Mouse (Mus musculus): ENCODE data around the gene Gm29609.
A peak's percentile ranks its signal among the peaks of the same experiment; 100 is the strongest.
"Not testable (repeated sequence)": the region's sequence is repeated elsewhere in the genome, so short reads cannot be mapped to it uniquely, and the experiment has no call there.

Gm29609 gene

DNA sequence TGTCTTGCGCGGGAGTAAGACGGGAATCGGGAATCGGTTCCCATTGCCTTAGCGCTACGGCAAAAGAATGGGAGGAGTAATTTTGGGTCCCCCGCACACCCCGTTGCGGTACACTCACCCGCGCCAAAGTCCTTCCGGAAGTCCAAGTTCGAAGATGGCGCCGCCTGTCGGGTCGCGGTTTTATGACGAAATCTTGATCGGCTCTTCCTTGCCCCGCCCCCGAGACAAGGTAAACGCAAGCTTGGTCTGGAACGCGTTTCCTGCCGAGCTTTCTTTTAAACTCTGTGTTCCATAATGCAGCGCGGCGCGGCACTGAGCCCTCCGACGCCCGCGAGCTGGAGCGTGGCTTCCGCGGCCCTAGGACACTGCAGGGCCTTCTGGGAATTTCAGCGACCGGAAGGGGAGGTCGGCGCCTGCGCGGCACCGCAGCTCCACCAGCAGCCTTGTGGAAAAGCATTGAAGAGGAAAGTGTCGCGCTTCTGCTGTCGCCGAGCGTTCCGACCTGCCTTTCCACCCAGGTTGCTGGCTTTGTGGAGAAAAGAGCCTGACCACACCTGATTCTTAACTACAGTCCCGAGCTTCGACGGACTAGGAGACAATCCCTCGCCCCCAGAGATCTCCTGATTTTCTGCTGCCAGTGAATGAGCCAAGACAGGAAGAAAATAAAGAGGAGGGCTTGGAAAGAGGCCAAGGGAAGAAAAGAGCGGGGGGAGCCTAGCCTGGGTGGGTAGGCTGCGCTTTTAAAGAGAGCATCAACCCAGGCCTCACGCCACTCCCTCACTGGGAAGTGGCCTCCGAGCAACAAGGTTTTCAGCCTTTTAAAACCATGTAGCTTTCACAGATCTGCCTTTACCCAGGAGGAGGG lies at the start of gene Gm29609, which contains the start of gene Gtf3c2:
Gene Gm29609 (minus strand): TSS at position 146 of the 865 bp plus-strand sequence.
Gene Gtf3c2 (minus strand): TSS at position 379 of the 865 bp plus-strand sequence.
- peak; percentile 99 for DNase-seq (ENCODE audit: low read depth, low spot score)

DNA sequence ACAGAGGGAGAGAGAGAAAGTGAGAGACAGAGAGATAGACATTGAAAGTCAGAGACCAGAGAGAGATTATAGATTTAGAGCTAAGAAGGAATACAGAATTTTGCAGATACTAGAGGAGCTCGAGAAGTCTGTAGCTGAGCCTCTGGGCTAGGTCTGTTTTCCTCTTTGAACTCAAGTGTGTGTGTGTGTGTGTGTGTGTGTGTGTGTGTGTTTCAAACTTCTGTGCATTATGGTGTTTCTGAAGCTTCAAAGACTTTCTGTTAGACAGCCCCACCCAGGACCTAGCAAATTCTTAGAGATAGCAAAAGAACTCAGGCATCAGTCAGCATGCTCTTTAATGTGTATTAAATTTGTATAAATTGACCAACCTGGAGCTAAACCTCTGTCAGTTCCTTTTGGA lies 46.9 kb upstream of the Gm29609 start:
- DNase-seq (ENCODE audit: low read depth, low spot score): no peak

DNA sequence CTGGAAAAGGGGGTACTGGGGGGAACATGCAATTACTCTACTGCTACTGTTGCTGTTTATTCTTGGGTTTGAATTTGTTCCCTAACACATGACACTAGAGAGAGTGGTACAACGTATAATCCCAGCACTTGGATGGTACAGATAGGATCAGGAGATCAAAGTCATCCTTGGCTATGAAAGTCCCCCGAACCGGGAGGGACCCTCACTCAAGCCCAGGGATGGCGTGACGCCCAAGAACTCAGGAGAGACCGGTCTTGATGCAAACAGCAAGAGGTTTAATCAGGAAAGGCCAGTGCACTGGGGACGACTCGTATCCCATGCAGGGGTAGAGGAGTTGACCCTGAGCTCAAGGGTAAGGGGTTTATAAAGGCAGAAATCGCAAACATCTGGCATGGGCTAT lies 43.0 kb upstream of the Gm29609 start:
- DNase-seq (ENCODE audit: low read depth, low spot score): no peak

DNA sequence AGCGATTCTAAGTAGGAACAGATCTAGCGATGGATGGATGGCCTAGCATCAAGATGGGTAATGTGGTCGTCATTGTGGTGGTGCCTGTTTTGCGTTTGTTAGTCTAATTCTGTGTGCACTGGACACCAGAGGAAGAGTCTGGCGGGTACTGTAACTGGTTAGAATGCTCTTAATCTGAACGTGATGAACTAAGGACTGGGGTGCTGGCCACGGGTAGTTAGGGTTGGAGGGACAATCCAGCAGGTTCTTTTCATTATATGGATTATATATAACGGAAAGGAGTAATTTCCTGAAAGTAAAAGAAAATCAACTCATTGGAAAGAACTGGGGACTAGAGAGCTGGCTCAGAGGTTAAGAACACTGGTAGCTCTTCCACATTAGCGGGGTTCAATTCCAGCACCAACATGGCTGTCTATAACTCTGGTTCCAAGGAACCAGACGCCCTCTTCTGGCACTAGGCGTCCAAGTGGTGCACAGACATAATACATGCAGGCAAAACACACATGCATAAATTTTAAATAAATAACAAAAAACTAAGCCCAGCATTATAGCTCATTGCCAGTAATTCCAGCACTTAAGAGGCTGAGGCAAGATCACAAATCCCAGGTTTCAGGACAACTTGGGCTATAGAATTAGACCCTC lies 41.7 kb upstream of the Gm29609 start:
- DNase-seq (ENCODE audit: low read depth, low spot score): peak; percentile 69

DNA sequence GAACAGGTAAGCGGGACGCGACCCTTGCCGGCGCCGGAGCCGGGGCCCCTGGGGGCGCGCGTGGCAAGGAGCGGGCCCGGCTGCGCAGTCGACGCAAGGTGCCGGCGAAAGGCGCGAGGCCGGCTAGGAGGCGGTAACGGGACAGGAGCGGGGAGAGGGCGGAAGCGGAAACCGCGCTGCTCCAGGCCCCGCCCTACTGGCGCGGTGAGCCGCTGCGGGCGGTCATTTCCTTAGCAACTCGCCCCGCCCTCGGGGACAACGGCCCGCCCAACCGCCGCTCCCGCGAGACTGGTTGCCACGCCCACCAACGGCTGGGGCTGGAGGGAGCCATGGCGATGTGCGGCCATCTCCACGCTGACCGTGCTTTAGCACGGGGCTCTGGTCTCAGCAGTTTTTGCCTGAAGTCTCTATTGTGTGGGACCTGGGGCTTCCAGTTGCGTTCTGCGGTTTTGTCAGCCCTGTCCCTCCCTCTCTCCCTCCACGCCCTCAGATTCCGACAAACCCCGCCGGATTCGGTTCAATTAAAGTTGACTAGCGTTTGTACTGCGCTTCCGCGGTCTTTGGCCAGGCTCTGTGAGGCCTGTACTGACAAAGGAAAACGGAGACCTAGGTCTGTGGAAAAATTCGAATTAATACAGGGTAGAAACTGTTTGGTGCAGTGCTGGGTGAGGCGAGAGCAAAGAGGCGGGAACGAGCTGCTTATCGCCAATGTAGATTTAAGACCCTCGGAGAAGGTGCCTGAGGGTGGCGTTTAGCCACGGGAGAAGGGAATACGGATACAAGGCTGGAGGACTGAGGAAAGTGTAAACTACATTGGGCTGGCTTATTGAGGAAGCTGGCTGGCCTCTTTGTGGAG lies 41.0 kb upstream of the Gm29609 start, which contains the start of gene Ppm1g:
Gene Ppm1g (minus strand): TSS at position 240 of the 856 bp plus-strand sequence.
- peak; percentile 98 for DNase-seq (ENCODE audit: low read depth, low spot score)

DNA sequence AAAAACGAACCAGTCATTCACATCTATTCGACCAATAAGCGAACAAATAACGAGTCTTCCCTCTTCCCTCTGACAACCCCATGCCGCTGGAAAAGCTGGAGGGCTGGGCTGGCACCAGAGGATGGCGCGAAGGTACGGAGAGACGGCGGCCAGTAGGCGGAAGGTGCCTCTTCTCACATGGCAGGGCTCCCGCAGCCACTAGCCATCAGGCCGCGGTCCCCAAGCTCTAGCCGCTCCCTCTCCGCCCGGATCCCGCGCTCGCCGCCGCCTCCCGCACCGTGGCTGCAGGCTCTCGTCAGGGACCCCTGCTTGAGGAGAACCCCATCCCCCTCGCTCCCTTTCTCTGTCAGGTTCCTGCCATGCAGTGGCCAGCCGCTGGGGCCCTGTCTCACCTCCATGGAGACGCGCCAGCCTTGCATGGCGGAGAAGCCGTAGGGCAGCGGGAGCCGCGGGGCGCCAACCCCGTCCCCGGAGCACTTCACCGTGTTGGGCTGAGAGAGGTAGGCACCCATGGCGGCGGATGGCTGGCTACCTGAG lies 40.3 kb upstream of the Gm29609 start:
- DNase-seq (ENCODE audit: low read depth, low spot score): peak; percentile 66

DNA sequence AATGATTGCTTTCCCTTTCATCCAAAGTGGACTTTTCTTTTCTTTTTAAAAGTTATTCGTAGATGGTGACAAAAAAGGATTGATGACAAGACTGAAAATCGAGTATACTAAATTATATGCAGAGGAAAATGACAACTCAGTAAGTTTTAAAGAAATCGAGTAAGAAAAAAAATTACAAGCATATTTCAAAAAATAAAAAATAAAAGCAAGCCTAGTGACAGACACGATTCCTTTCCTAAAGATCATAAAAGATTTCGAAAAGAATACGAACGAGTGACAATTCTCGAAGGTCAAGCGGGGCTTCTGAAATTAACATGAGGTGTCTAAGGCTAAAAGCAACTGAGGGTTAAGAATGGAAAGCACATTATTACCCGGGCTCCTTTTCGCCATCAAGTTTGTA lies 39.8 kb upstream of the Gm29609 start:
- no peak for DNase-seq (ENCODE audit: low read depth, low spot score)

DNA sequence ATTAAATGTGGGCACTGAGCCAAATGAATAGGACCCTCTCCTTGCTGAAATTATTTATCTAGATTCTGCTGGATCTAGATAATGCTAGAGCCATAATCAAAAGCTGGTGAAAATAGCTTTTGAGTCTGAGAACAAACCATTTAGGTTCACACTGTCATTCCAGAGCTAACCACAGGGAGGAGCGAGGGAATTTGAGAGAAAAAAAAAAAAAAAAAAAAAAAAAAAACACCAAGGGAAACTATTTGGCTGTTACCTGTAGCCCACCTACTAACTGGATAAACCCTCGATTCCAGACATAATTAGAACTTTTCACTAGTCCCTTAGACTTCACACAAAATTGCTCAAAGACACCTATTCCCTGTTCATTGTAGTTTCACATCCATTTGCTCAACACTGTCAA lies 39.4 kb upstream of the Gm29609 start:
- DNase-seq (ENCODE audit: low read depth, low spot score): peak; percentile 69

DNA sequence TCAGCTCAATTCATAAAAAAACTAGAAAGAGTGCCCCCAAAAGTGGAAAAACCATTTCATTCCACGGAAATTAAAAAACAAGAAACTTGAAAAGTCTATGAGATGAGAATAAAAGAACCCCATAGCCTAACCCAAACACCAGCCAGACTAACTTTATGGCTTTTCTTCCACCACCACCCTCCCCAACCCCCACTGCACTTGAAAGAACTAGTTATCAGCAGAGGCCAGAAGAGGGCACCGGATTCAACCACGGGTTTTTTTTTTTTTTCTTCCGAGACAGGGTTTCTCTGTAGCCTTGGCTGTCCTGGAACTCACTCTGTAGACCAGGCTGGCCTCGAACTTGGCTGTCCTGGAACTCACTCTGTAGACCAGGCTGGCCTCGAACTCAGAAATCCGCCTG lies 38.6 kb upstream of the Gm29609 start:
- no peak for DNase-seq (ENCODE audit: low read depth, low spot score)

DNA sequence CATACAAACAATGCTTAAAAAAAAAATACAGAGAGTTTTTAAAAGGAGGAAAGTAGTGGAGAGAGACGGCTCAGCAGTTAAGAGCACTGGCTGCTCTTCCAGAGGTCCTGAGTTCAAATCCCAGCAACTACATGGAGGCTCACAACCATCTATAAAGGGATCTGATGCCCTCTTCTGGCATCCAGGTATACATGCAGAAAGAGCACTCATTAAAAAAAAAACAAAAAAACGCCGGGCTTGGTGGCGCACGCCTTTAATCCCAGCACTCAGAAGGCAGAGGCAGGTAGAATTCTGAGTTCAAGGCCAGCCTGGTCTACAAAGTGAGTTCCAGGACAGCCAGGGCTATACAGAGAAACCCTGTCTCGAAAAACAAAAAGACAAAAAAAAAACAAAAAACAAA lies 36.8 kb upstream of the Gm29609 start:
- DNase-seq (ENCODE audit: low read depth, low spot score): not testable (repeated sequence)

DNA sequence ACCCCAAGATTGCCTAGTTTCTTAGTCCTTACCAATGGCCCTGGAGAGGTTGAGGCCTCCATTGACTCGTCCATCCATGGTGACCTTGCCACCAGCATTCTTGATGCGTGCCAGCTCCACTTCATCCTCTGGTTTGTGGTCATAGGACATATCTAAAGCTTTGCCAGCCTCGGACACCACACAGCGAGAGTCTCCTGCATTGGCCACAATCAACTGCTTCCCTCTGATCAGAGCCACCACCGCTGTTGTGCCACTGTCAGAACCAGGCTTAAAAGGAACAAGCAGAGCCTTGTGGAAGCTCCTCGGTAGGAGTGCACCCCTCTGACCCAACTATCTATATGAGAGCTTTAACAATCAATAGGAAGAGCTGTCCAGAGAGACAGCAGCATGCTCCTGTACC lies 24.7 kb upstream of the Gm29609 start:
- DNase-seq (ENCODE audit: low read depth, low spot score): no peak

DNA sequence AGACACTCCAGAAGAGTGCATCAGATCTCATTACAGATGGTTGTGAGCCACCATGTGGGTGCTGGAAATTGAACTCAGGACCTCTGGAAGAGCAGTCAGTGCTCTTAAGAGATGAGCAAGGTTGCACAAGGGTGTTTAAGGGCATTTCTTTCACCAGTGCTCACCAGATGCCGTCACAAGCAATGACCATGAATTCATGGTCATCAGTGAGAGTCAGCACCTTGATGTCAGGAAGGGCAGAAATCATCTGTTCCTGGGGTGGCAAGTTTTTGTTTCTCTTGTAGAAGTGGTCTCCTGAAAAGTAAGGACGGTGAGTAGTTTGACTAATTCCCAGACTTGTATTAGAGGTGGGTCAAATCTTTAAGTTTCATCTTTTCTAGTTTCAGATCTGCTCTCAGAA lies 24.2 kb upstream of the Gm29609 start:
- no peak for DNase-seq (ENCODE audit: low read depth, low spot score)

DNA sequence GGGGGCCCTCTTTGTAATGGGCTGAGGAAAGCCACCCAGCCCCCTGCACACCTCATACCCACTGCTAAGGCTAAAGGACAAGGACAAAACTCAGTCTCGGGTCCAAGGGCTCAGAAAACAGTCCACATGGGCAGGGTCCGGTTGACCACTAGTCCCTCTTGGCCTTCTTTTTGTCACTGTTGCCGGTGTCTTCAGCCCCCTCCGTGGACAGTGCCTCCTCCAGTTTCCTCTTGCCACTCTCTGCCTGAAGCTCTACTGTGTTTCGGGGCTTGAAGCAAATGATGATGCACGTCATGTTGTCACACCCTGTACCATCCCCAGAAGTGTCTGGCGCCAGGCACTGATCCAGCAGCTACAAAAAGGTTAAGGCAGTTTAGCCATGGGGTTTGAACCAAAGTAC lies 23.2 kb upstream of the Gm29609 start:
- no peak for DNase-seq (ENCODE audit: low read depth, low spot score)

DNA sequence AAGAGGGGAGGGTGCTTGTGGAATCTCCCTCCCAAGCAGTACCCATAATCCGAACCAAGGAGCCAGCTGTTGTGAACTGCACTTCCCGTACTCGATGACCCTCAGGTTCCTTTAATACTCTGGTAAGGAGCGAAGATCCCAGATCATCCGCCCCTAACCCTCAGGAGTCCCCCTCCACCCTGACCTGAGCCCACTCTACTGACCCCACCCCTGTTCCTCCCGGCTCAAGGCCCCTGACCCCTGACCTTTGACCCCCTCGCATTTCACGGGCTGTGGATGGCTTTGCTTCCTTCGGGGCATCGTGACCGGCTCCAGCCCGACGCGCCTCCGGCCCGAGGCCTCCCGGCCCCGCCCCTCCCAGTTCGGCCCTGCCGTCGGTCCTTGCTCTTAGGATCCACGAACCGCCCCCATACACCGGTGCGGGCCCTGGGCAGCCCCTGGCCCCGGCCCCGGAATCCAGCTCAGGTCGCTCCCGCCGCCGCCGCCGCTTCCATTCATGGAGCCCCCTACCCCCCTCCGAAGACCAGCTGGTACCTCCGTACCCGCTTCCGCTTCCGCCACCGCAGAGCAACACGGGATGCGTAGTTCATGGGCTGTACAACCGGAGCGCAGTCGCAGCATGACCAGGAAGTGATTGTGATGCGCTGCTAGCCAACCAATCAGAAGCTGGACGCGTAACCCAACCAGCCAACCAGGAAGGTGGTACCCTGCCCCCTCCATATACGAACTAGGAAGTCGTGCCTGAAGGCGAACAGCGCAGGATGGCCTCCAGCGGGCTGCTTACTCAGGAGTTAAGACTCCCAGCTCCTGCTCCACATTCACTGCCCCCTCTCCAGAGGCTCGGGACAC lies 22.3 kb upstream of the Gm29609 start, which contains the start of gene Zfp513:
Gene Zfp513 (minus strand): TSS at position 562 of the 849 bp plus-strand sequence.
- peak; percentile 100 for DNase-seq (ENCODE audit: low read depth, low spot score)

DNA sequence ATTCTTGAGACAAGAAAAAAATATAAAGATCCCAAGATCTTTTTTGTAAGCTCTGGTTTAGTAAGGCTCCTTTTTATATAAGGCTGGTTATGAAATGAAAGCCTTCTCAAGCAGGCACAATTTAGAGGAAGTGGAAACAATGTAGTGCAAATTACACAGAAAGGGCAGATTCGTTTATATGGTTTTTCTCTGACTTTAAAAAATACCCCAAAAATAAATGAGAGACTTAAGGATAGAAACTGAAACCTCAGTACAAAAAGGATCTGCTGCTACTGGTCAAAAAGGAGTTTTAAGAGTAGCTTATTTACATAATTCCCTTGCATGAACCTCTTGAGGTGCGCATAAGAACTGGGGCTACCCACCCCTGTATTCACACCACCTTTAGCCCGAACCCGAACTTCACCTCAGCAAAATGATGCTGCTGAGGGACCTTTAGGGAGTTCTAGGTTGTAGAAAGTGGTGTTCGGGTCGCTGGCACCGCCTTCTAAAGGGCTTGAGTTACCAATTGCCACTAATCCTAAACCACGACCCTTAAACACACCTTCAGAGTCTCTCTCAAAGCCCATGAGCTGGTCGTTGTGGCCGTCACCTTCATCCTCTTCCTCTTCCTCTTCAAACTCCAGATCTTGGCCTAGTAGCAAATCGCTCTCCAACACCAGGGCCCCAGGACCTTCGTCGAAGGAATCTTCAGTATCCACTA lies 21.5 kb upstream of the Gm29609 start:
- DNase-seq (ENCODE audit: low read depth, low spot score): no peak

DNA sequence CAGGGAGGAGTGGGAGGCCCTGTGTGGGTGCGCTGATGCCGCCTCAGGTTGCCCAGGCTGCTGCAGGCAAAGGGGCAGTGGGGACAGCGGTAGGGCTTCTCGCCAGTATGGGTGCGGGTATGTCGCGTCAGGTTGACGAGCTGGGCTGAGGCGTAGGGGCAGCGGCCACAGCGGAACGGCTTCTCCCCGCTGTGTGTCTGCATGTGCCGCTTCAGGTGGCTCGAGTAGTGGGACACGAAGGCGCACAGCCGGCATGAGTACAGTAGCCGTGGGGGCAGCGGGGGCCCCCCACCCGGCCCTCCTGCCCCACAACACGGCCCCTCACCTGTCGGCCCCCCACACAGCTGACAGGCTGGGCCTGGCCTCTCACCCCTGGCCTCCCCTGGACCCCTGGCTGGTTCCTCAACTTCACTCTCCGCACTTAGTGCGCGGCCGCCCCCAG lies 20.6 kb upstream of the Gm29609 start:
- no peak for DNase-seq (ENCODE audit: low read depth, low spot score)

DNA sequence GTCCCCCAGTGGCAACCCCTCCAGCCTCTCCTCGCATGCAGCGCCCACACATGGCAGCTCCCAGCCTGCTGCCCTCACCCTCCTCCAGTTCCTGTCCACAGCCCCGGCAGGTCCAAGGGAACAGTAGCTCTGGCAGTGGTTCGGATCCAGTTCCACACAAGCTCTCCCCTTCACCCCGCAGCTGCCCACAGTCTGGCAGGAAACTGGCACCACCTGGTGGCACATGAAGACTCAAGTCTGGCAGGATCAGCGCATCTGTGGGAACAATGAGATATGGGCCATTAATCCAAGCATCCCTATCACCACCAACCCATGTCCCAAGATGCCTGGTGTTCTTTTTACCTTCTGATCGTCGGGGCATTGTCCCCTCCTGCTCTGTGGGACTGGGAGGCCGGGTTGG lies 20.2 kb upstream of the Gm29609 start:
- peak; percentile 45 for DNase-seq (ENCODE audit: low read depth, low spot score)

DNA sequence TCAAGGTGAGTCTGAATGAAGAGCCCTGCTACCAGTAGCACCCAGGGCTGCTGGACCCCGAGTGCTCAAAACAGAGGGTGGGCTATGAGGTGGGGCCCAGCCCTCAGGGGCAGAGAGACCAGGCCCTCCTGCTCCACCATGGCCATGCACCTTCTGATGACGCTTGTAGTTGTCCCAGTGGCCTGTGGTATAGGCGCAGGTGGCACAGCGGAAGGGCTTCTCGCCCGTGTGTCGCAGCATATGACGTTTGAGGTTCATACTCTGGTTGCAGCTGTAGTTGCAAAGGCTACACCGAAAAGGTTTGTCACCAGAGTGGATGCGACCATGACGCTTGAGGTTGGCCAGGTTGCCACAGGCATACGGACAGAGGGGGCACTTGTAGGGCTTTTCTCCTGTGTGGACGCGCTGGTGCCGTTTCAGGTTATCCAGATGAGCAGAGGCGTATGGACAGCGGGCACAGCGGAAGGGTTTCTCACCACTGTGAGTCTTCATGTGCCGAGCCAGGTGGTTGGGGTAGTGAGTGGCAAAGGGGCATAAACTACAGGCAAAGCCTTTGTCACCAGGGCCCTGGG lies 19.7 kb upstream of the Gm29609 start:
- DNase-seq (ENCODE audit: low read depth, low spot score): no peak

DNA sequence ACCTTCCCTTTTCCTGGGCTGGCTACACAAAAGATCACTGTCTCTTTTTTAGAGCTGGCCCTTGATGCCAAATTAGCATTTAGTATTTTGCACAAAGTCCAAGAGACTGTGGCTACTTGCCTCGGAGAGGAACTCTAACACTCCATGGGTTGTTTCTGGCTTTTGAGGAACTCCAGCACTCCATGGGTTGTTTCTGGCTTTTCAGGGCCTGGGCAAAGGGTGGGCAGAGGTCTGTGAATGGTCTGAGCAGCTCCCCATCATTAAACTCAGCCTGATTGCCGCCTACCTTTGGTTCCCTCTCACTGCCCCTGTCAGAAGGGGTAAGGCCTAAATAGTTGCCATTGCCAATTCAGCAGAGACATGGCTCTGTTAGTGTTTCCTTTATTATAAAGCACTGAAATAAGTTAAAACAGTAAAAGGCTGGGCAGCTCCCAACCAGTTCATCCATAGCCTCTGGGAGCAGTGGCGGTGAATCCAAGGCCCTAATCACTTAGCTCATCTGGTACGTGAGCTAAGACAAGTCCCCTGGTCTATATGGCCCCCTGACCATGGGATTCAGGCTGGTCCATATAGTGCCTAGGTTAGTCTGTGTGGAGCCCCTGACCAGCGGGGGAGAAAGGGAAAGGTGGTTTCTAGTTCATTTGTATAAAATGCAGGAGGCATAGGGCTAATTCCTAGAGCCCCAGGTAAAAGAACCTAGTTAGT lies 19.1 kb upstream of the Gm29609 start:
- no peak for DNase-seq (ENCODE audit: low read depth, low spot score)

Measured in brain, adult 2 months (tissue).